ENCODE assay signal across 19 mouse cellular contexts in the genomic region with DNA sequence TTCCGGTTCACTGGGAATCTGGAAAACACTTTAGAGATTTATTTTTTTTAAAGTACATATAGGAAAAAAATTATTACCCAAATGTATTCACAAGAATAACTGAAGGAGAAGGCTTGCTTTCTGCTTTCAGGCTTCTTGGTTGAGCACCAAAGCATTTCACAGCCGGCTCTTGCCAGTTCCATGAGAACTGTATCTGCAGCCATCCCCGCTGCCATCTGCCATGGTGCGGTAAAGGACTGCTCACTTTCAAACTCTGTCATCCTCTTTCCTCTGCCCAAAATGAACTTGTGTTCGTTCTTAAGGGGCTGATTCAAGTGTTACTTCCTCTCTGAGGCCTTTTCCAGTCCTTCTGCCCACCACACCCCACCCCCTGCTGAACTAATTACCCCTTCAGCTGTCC. TPM values are rescaled to one million over a fixed set of nuclear protein-coding genes. Genes with fewer than 3 reads are reported as not detected.
DNase-seq lines count a peak whose midpoint lies in the region; ATAC-seq lines count a peak whose summit lies in the region.
"Had no signal": no experiment of that assay in that cellular context is flagged by ENCODE, and none has a peak within 500 bp of the region (broad histone marks: within the 10 kb centered on the region; RNA-seq: fewer than 3 reads in every experiment).

No protein-coding gene starts in this region.

- peak; percentile 17 to 29 for DNase-seq in cerebellum, postnatal 10 days
- DNase-seq in cerebellum, adult 9-10 months, result no peak
- DNase-seq in left cerebral cortex, postnatal 14 days (ENCODE audit: low spot score in 2 of 2), result peak; percentile 12 to 31
- DNase-seq in left cerebral cortex, adult 11 months (ENCODE audit: low spot score), result no peak
- peak; percentile 14 to 19 for DNase-seq in left cerebral cortex, postnatal 36 days (ENCODE audit: low spot score in 2 of 2)
- no peak for DNase-seq in adrenal gland, adult 18-20 months (ENCODE audit: low spot score in 2 of 2)
- DNase-seq in heart, postnatal 14 days, result no peak
- DNase-seq: adrenal gland, postnatal 25 days; gastrocnemius, postnatal 25 days; lung, embryonic 14.5 days had no signal

- H3K4me3 ChIP-seq in liver, embryonic 12.5 days, result no peak overlapping the region
- H3K4me3 ChIP-seq: hindbrain, embryonic 10.5 days; intestine, embryonic 15.5 days; midbrain, embryonic 13.5 days had no signal

- no peak for ATAC-seq in liver, embryonic 12.5 days
- ATAC-seq: intestine, embryonic 15.5 days; midbrain, embryonic 13.5 days had no signal

- intact Hi-C loops in left cerebral cortex, postnatal 14 days (cut with DNase I), result no loop called here
- intact Hi-C loops in left cerebral cortex, postnatal 36 days (cut with DNase I), result no loop called here
- intact Hi-C loops in heart, postnatal 14 days (cut with DNase I), result no loop called here

- H3K36me3 ChIP-seq in liver, embryonic 12.5 days, result no peaks in the 10 kb centered on the region
- H3K36me3 ChIP-seq: hindbrain, embryonic 10.5 days; intestine, embryonic 15.5 days; midbrain, embryonic 13.5 days had no signal

- no peak overlapping the region for H3K9ac ChIP-seq in liver, embryonic 12.5 days
- H3K9ac ChIP-seq: intestine, embryonic 15.5 days; lung, embryonic 14.5 days; midbrain, embryonic 13.5 days had no signal

- no peaks in the 10 kb centered on the region for H3K4me1 ChIP-seq in liver, embryonic 12.5 days
- H3K4me1 ChIP-seq: hindbrain, embryonic 10.5 days; intestine, embryonic 15.5 days; midbrain, embryonic 13.5 days had no signal

- H3K9me3 ChIP-seq in liver, embryonic 12.5 days (replicated peaks), result no peaks in the 10 kb centered on the region
- H3K9me3 ChIP-seq: hindbrain, embryonic 10.5 days; intestine, embryonic 15.5 days; midbrain, embryonic 13.5 days had no signal

- no peak overlapping the region for H3K4me2 ChIP-seq in liver, embryonic 12.5 days
- H3K4me2 ChIP-seq: intestine, embryonic 15.5 days; lung, embryonic 14.5 days; midbrain, embryonic 13.5 days had no signal

- 67% methylated on average over 5 of the region's 5 CpGs for WGBS in liver, embryonic 12.5 days (ENCODE audit: insufficient replicate concordance)

- H3K27me3 ChIP-seq in liver, embryonic 12.5 days (replicated peaks), result no peaks in the 10 kb centered on the region
- H3K27me3 ChIP-seq: intestine, embryonic 15.5 days; midbrain, embryonic 13.5 days had no signal

- no peak overlapping the region for H3K27ac ChIP-seq in liver, embryonic 12.5 days
- H3K27ac ChIP-seq: hindbrain, embryonic 10.5 days; intestine, embryonic 15.5 days; midbrain, embryonic 13.5 days had no signal

RNA-seq across cellular contexts. Expression of a gene that starts 3.8 kb away (rescaled TPM):
- total RNA-seq in left cerebral cortex, postnatal 14 days (2021), result under 1 TPM; 0.31 to 0.38 TPM
- total RNA-seq in left cerebral cortex, postnatal 36 days (2021), result under 1 TPM; 0.11 to 0.32 TPM
- total RNA-seq in adrenal gland, adult 18-20 months (2021), result not detected
- not detected in 2 replicates for polyA plus RNA-seq in liver, embryonic 12.5 days (2016; fragmentation: Nextera tagmentation; extraction: Ambion mirVana)
- total RNA-seq in heart, postnatal 14 days (2021), result 1 to 10 TPM; 2.4 to 2.9 TPM
- total RNA-seq: adrenal gland, postnatal 25 days; gastrocnemius, postnatal 25 days; liver, adult 2 months had no signal
- polyA plus RNA-seq: embryonic facial prominence, embryonic 11.5 days; kidney, embryonic 16.5 days; liver, adult 2 months; midbrain, embryonic 13.5 days; small intestine, adult 2 months; stomach, embryonic 14.5 days had no signal

Comparison
In these comparisons a context has a peak if more than half of its experiments do, and no peak if none do; other contexts are left out.
1. DNase-seq: peak in cerebellum, postnatal 10 days (2 of 2), left cerebral cortex, postnatal 14 days (2 of 2) and left cerebral cortex, postnatal 36 days (2 of 2); none in cerebellum, adult 9-10 months (single experiment), left cerebral cortex, adult 11 months (single experiment), adrenal gland, adult 18-20 months (0 of 2) and heart, postnatal 14 days (0 of 2).